Mouse (Mus musculus) liver, adult 2 months (tissue): ENCODE results near the gene Ralgps1. TPM values are rescaled to one million over a fixed set of nuclear protein-coding genes. Genes with fewer than 3 reads are reported as not detected.

ENCODE experiments used
- DNase-seq: peaks from one replicate; pipeline ENCODE4 v3.0.0-alpha.2; 2011; ENCODE audit warnings: low read depth, low spot score; ENCODE audit errors: extremely low read depth
- H3K27ac ChIP-seq: fragments of 200-500 bp; replicated peaks from 2 replicates; pipeline ENCODE4 v1.5.1; 2012; ENCODE audit warnings: low read depth, mild to moderate bottlenecking, control low read depth, inconsistent platforms, low read length; ENCODE audit not compliant: insufficient read depth
- H3K27me3 ChIP-seq: fragments of 200-500 bp; 2 replicates; pipeline ENCODE4 v1.6.1; 2012; ENCODE audit warnings: mild to moderate bottlenecking, moderate library complexity, low read length, inconsistent platforms; ENCODE audit not compliant: control insufficient read depth, insufficient read depth
- H3K36me3 ChIP-seq: fragments of 200-500 bp; 2 replicates; pipeline ENCODE4 v1.6.1; 2012; ENCODE audit warnings: low read length, inconsistent platforms; ENCODE audit not compliant: control insufficient read depth, insufficient read depth
- H3K4me1 ChIP-seq: fragments of 200-500 bp; 2 replicates; pipeline ENCODE4 v1.6.1; 2011; ENCODE audit warnings: low read length; ENCODE audit not compliant: control insufficient read depth, insufficient read depth
- H3K4me3 ChIP-seq: fragments of 200-500 bp; 2 replicates; pipeline ENCODE4 v1.5.1; 2011; ENCODE audit warnings: low read depth, mild to moderate bottlenecking, control low read depth, low read length, moderate library complexity; ENCODE audit not compliant: insufficient read depth
- H3K79me2 ChIP-seq: fragments of 200-500 bp; 2 replicates; pipeline ENCODE4 v1.6.1; 2012; ENCODE audit warnings: inconsistent platforms, mild to moderate bottlenecking, low read length, moderate library complexity; ENCODE audit not compliant: control insufficient read depth, insufficient read depth
- H3K9ac ChIP-seq: fragments of 200-500 bp; 2 replicates; pipeline ENCODE4 v1.6.1; 2012; ENCODE audit warnings: low read depth, mild to moderate bottlenecking, control low read depth, inconsistent platforms, low read length
- CTCF ChIP-seq: fragments of 200-500 bp; IDR thresholded peaks from 2 replicates; pipeline ENCODE4 v1.5.1; 2011; ENCODE audit warnings: low read depth, low read length, control low read depth
- POLR2A ChIP-seq: fragments of 200-500 bp; IDR thresholded peaks from 2 replicates; pipeline ENCODE4 v1.6.1; 2011; ENCODE audit warnings: low read length, control low read depth; ENCODE audit not compliant: insufficient read depth; ENCODE audit errors: extremely low read depth
- WGBS: fragments of 180-500 bp; shearing (Covaris S2); methylation state at CpG from one replicate; pipeline ENCODE4 v1.1.7; 2018; 5-methylcytosine and 5-hydroxymethylcytosine counted together
- polyA plus RNA-seq: library from polyadenylated mRNA; depleted of rRNA; stranded (reverse); fragments of >200 nt; gene quantifications from 2 replicates; pipeline ENCODE4 v1.2.3, GENCODE M21; 2012
- total RNA-seq: library from RNA; depleted of rRNA; stranded (reverse); fragments of >200 nt; gene quantifications from 2 replicates; pipeline ENCODE4 v1.2.3, GENCODE M21; 2014

Gene Ralgps1
- total and polyA plus RNA-seq, 2 experiments: 2.6 to 3.3 TPM

DNA sequence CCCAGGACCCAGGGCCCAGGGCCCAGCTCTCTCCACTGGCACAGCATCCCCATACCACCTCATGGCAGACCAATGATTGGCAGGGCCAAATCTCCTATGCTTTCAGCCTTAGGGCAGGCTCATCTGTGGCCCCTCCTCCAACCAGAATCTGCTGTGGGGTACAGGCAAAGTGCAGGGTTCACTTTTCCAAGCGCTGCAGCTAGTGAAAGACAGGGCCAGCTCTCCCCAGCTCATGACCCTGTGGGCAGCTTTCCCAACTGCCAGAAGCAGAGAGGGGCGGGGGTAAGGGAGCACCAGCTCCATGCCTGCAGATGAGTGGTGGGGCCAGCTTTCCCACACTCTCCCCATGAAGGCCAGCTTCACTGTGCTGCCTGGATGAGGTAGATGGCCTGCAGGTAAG, 160.4 kb downstream of the Ralgps1 start:
- H3K27me3 ChIP-seq: no peaks in the 10 kb centered on the region
- 30% methylated on average over 2 of the region's 2 CpGs for WGBS
- DNase-seq: peak; percentile 61

DNA sequence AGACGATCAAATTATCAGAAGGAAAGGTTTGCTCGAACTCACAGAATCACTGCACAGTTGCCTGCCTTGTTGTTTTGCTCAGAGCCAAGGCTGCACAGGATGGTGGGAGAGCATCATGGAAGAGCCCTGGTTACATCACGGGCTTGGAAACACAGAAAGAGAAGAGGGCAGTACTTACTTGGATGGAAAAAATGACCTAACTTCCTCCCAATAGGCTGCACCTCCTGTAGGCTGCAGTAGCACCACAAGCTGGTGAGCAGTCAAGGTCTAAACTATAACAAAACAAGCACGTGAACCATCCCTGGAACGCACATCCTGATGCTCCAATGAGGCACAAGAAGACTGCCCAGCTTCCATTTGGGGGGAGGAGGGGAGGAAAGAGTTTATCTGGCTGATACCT, 163.2 kb downstream of the Ralgps1 start:
- 80% methylated on average over 5 of the region's 5 CpGs for WGBS
- DNase-seq: no peak

More for the DNA sequence above, 160.4 kb downstream of the Ralgps1 start:
- Histone ChIP-seq H3K4me1 (0 out of 2 replicates have a peak, but pooled peaks cover 5% of the 10 kb centered on the region), H3K79me2 (no peaks in the 10 kb centered on the region), H3K27ac (no peak overlapping the region), H3K36me3 (no peaks in the 10 kb centered on the region), H3K9ac (no peak overlapping the region), H3K4me3 (no peak overlapping the region)
- TF ChIP-seq POLR2A: no peak
- TF ChIP-seq CTCF: no peak

DNA sequence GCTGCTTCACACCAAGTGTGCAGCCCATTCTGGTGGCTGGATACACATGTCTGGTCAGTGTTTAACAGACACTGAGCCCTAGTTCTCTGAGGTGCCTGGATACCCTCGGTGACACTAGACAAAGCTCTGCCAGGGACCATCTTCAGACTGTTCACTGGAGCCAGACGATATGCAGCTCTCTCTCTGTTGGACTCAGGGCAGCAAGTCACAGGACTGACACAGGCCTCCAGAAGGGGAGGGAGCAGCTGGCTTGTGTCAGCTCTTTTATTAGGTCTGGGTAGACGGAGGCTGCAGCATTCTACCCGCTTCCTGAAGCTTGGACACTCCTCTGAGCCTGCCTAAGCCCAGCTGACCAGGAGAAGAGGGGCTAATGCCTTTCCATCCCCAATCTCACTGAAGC, 164.2 kb downstream of the Ralgps1 start:
- TF ChIP-seq POLR2A (no peak), CTCF (no peak)
- no peaks in the 10 kb centered on the region for H3K79me2 ChIP-seq
- no peaks in the 10 kb centered on the region for H3K27me3 ChIP-seq
- DNase-seq: no peak
- H3K4me3 ChIP-seq: no peak overlapping the region
- H3K27ac ChIP-seq: no peak overlapping the region
- H3K9ac ChIP-seq: no peak overlapping the region
- H3K4me1 ChIP-seq: no peaks in the 10 kb centered on the region
- no peaks in the 10 kb centered on the region for H3K36me3 ChIP-seq
- 71% methylated on average over 4 of the region's 4 CpGs for WGBS

More for the DNA sequence above, 163.2 kb downstream of the Ralgps1 start:
- no peaks in the 10 kb centered on the region for H3K79me2 ChIP-seq
- no peak overlapping the region for H3K4me3 ChIP-seq
- no peaks in the 10 kb centered on the region for H3K36me3 ChIP-seq
- no peaks in the 10 kb centered on the region for H3K4me1 ChIP-seq
- TF ChIP-seq CTCF: no peak
- H3K27me3 ChIP-seq: no peaks in the 10 kb centered on the region
- H3K27ac ChIP-seq: no peak overlapping the region
- no peak overlapping the region for H3K9ac ChIP-seq

DNA sequence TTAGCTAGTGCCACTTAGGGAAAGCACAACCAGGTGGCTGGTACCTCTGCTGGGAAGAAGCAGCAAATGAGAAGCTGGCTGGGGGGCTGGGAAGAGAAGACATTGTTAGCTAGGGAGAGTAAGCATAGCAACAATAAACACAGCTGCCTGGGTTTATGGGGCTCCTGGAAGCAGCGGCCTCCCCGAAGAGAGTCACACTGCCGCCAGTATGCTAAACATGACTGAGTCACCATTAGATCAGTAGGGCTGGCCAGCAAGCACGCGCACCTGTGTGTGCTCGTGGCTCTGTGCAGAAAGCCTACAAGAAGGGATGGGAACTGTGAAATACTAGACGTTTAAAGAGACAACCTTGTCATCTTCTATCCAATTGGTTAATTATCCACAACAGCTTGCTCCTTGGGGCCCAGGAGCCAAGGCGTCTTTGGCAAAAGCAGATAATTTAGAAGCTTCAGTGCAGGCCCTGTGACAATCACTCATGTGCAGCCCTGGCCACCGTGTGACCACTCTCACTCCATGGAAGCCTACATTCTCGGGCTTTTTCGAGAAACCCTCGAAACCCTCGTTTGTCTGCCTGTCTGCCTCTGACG, 165.3 kb downstream of the Ralgps1 start:
- Histone ChIP-seq H3K27me3 (no peaks in the 10 kb centered on the region), H3K4me1 (no peaks in the 10 kb centered on the region), H3K27ac (no peak overlapping the region), H3K4me3 (no peak overlapping the region), H3K36me3 (no peaks in the 10 kb centered on the region), H3K9ac (no peak overlapping the region), H3K79me2 (no peaks in the 10 kb centered on the region)
- WGBS: 85% methylated on average over 14 of the region's 14 CpGs
- TF ChIP-seq POLR2A (no peak), CTCF (no peak)
- DNase-seq: no peak

DNA sequence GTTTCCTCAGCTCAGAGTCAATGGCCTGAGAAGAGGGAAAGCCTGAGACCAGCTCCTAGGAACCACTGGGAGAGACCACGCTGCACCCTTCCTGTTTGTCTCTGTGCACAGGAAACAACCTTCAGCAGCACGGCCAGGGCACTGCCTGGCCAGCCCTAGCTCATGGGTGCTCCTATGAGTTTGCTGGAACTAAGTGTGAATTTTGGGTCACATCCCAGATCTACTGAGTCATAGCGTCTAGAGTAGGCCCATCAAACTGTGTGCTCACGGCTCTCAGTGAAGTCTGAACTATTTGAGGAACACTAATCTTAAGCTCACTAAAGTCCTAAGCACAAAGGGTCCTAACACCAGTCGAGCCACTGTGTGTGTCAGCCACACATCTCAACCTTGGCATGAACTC, 166.3 kb downstream of the Ralgps1 start:
- Histone ChIP-seq H3K27me3 (no peaks in the 10 kb centered on the region), H3K9ac (no peak overlapping the region), H3K79me2 (no peaks in the 10 kb centered on the region), H3K4me3 (no peak overlapping the region), H3K4me1 (peaks cover 7% of the 10 kb centered on the region), H3K36me3 (no peaks in the 10 kb centered on the region), H3K27ac (no peak overlapping the region)
- WGBS: 71% methylated on average over 5 of the region's 5 CpGs
- TF ChIP-seq CTCF (no peak), POLR2A (no peak)
- no peak for DNase-seq

DNA sequence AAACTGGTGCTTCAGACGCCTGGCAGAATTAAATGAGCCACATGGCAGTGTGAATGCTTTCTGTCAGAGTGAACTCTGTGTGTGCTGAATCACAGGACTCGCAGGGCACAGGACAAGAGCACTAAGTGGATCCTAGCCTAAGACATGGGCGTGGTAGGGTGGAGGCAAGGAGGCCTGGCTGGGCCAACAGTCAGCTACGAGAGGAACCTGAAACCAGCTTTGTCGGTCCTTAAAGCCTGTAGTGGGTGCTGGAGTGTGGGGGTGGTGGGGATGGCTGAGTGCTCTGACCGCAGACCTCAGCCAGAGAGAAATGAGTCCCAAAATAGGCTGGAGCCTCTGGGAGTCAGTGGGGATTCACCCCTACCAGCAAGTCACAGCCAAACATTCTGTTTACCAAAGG, 168.0 kb downstream of the Ralgps1 start:
- no peak overlapping the region for H3K27ac ChIP-seq
- H3K9ac ChIP-seq: no peak overlapping the region
- no peaks in the 10 kb centered on the region for H3K27me3 ChIP-seq
- no peaks in the 10 kb centered on the region for H3K36me3 ChIP-seq
- 74% methylated on average over 6 of the region's 6 CpGs for WGBS
- peaks cover 7% of the 10 kb centered on the region for H3K4me1 ChIP-seq
- no peak for TF ChIP-seq CTCF
- no peak for TF ChIP-seq POLR2A
- no peaks in the 10 kb centered on the region for H3K79me2 ChIP-seq
- no peak for DNase-seq
- no peak overlapping the region for H3K4me3 ChIP-seq
